Mouse (Mus musculus): ENCODE data around the gene Gm42372. TPM values are rescaled to one million over a fixed set of nuclear protein-coding genes. Genes with fewer than 3 reads are reported as not detected.

The Gm42372 gene
- total and polyA plus RNA-seq, 3 experiments = 0.42 TPM; not detected in 2

DNA sequence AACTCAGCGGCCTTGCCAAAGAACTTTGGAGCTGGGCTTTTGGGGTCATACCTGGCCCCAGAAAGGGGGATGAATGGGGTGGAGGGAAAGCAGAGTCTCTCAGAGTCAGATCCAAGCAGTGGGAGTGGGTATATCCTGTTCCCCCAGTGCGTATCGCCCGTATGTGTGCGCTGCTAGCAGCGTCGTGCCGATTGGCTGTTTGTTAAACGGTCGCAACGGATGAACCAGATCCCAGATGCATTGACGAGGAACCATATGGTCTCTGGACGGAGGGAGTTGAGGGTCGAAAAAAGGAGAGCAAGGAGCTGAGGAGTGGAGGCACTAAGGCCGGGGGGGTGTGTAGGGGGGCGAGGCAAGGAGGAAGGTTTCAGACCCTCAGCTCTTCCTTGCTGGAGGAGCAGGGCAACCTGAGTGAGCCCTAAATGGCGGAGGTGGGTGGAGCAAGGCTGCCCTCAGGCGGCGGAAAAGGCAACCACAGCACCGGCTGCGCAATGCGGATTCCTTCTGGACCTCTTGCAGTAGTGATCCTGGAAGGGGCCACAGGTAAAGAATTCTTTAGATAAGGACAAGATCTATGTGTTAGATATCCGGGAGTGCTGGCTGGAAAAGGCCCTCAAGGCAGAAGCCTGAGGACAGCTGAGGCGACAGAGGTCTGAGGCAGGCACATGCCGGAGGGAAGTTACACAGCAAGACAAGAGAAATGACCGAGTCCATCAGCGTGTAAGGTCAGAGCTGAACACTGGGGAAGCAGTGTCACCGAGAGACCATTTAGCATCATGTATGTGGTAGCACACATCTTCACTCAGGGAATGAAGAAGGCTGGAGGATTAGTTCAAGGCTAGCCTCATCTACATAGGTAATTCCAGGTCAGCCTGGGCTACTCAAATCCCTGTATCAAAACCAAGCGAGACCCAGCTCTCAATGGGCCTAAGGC, 32.7 kb upstream of the Gm42372 start:
- H3K9me3 ChIP-seq (replicated peaks; ENCODE audit: insufficient read depth, low read length) = no peaks in the 10 kb centered on the region
- no peaks in the 10 kb centered on the region; the same call in 1 of the 2 replicates for H3K79me2 ChIP-seq (ENCODE audit: control insufficient read depth, insufficient read depth, low read length, poor library complexity)
- H3K27ac ChIP-seq (ENCODE audit: control insufficient read depth, low read depth, low read length) = peak overlapping the region; percentile 31
- peaks cover 0 to 5% of the 10 kb centered on the region in 2 experiments; a peak in 1 of 4 replicates for H3K4me1 ChIP-seq (ENCODE audit: control insufficient read depth in 1 of 2, insufficient read depth in 2 of 2, low read length in 2 of 2)
- peak; percentile 89 for DNase-seq (ENCODE audit: low read depth, low spot score)
- H3K9ac ChIP-seq (ENCODE audit: control insufficient read depth, low read depth, low read length, poor library complexity, severe bottlenecking) = peak overlapping the region; percentile 63
- no peaks in the 10 kb centered on the region; a peak in 1 of 4 replicates for H3K36me3 ChIP-seq (ENCODE audit: control insufficient read depth in 1 of 2, insufficient read depth in 2 of 2, low read length in 2 of 2)
- H3K4me3 ChIP-seq (ENCODE audit: control insufficient read depth in 1 of 2, insufficient read depth in 1 of 2, low read depth in 2 of 2, low read length in 2 of 2) = peak overlapping the region; percentile 59 to 60
- no peaks in the 10 kb centered on the region for H3K27me3 ChIP-seq (ENCODE audit: control insufficient read depth in 1 of 2, insufficient read depth in 2 of 2, low read length in 2 of 2)
- no peak for TF ChIP-seq CHD1 (IDR thresholded peaks at IDR 0.05; ENCODE audit: low read depth, low read length)
- peak; percentile 11; the same call in 1 of the 2 replicates for TF ChIP-seq MAX (IDR thresholded peaks at IDR 0.05; ENCODE audit: low read length)
- no peak for TF ChIP-seq RCOR1 (IDR thresholded peaks at IDR 0.05; ENCODE audit: low read depth, low read length)
- no peak for TF ChIP-seq BHLHE40 (IDR thresholded peaks at IDR 0.05; ENCODE audit: borderline replicate concordance, low read depth, low read length)
- peak; percentile 50; the same call in 1 of the 2 replicates for TF ChIP-seq NELFE (IDR thresholded peaks at IDR 0.05; ENCODE audit: low read depth, low read length)
- TF ChIP-seq MXI1 (IDR thresholded peaks at IDR 0.05; ENCODE audit: low read depth, low read length) = no peak
- TF ChIP-seq ELF1 (IDR thresholded peaks at IDR 0.05; ENCODE audit: low read depth, low read length) = no peak
- TF ChIP-seq MAFK (IDR thresholded peaks at IDR 0.05; ENCODE audit: borderline replicate concordance, low read depth, low read length) = no peak
- no peak for TF ChIP-seq MEF2A (IDR thresholded peaks at IDR 0.05; ENCODE audit: extremely low read depth, insufficient replicate concordance, low read depth, low read length, poor library complexity, severe bottlenecking)
- peak; percentile 96 for TF ChIP-seq MYB (IDR thresholded peaks at IDR 0.05; ENCODE audit: low read depth, low read length)
- TF ChIP-seq KAT2A (conservative IDR thresholded peaks at IDR 0.05; ENCODE audit: low read depth, low read length) = no peak
- no peak for TF ChIP-seq GABPA (IDR thresholded peaks at IDR 0.05; ENCODE audit: low read depth, low read length)
- peak in 1 of 2 experiments; percentile 2; a peak in 1 of 4 replicates for TF ChIP-seq EP300 (IDR thresholded peaks at IDR 0.05; ENCODE audit: low read depth in 1 of 2, low read length in 2 of 2)
- no peak for TF ChIP-seq TAL1 (IDR thresholded peaks at IDR 0.05; ENCODE audit: low read length)
- TF ChIP-seq CHD2 (IDR thresholded peaks at IDR 0.05; ENCODE audit: low read length) = no peak
- TF ChIP-seq ZMIZ1 (IDR thresholded peaks at IDR 0.05; ENCODE audit: low read depth, low read length) = no peak; the same call in 1 of the 2 replicates
- TF ChIP-seq ETS1 (IDR thresholded peaks at IDR 0.05; ENCODE audit: low read depth, low read length) = no peak
- peak; percentile 61 for TF ChIP-seq ZC3H11A (IDR thresholded peaks at IDR 0.05; ENCODE audit: low read depth, low read length)
- no peak for TF ChIP-seq POLR2AphosphoS5 (IDR thresholded peaks at IDR 0.05; ENCODE audit: borderline replicate concordance, low read depth, low read length)
- TF ChIP-seq POLR2AphosphoS2 (IDR thresholded peaks at IDR 0.05; ENCODE audit: low read length) = no peak
- no peak for TF ChIP-seq USF2 (IDR thresholded peaks at IDR 0.05; ENCODE audit: borderline replicate concordance in 1 of 2, insufficient read depth in 1 of 2, low read depth in 1 of 2, low read length in 2 of 2)
- TF ChIP-seq SIN3A (IDR thresholded peaks at IDR 0.05; ENCODE audit: low read length) = no peak; the same call in 1 of the 2 replicates
- TF ChIP-seq GATA1 (IDR thresholded peaks at IDR 0.05; ENCODE audit: low read depth, low read length) = no peak
- no peak for TF ChIP-seq MAZ (IDR thresholded peaks at IDR 0.05; ENCODE audit: low read depth, low read length)
- TF ChIP-seq RAD21 (IDR thresholded peaks at IDR 0.05; ENCODE audit: low read depth, low read length) = peak; percentile 71
- 0 out of 2 replicates have a peak, but pooled peaks have one; percentile 13 for TF ChIP-seq HCFC1 (IDR thresholded peaks at IDR 0.05; ENCODE audit: low read depth, low read length)
- no peak for TF ChIP-seq USF1 (IDR thresholded peaks at IDR 0.05; ENCODE audit: low read depth, low read length)
- TF ChIP-seq CTCF (IDR thresholded peaks at IDR 0.05 in 2 of 3, conservative IDR thresholded peaks at IDR 0.05 in 1 of 3; ENCODE audit: control insufficient read depth in 1 of 3, insufficient read depth in 1 of 3, low read depth in 2 of 3, low read length in 3 of 3, poor library complexity in 1 of 3, severe bottlenecking in 1 of 3) = peak; percentile 80 to 91 (median 85)
- peak; percentile 56 for TF ChIP-seq SMC3 (IDR thresholded peaks at IDR 0.05; ENCODE audit: low read depth, low read length)
- no peak for TF ChIP-seq TCF12 (IDR thresholded peaks at IDR 0.05; ENCODE audit: low read depth, low read length)
- no peak for TF ChIP-seq NRF1 (IDR thresholded peaks at IDR 0.05; ENCODE audit: insufficient read depth, low read depth, low read length, poor library complexity, severe bottlenecking)
- TF ChIP-seq TBP (IDR thresholded peaks at IDR 0.05; ENCODE audit: low read depth, low read length) = 0 out of 2 replicates have a peak, but pooled peaks have one; percentile 9
- TF ChIP-seq ZNF384 (IDR thresholded peaks at IDR 0.05; ENCODE audit: low read depth, low read length) = no peak
- TF ChIP-seq ZKSCAN1 (IDR thresholded peaks at IDR 0.05; ENCODE audit: low read depth, low read length) = no peak
- no peak for TF ChIP-seq JUND (IDR thresholded peaks at IDR 0.05; ENCODE audit: low read depth, low read length)

Data from MEL (cell line).